Mouse (Mus musculus) small intestine, adult 2 months (tissue): ENCODE measurements around the gene Heph. TPM values are rescaled to one million over a fixed set of nuclear protein-coding genes. Genes with fewer than 3 reads are reported as not detected.
A peak's percentile ranks its signal among the peaks of the same experiment; 100 is the strongest.
"Not testable (repeated sequence)": the region's sequence is repeated elsewhere in the genome, so short reads cannot be mapped to it uniquely, and the experiment has no call there.

Experiments used
- H3K27ac ChIP-seq: fragments of 200-500 bp; 2 replicates; pipeline ENCODE4 v1.5.1; 2012; ENCODE audit warnings: low read depth, low read length, control low read depth, inconsistent platforms; ENCODE audit not compliant: insufficient read depth
- H3K27me3 ChIP-seq: fragments of 200-500 bp; 2 replicates; pipeline ENCODE4 v1.6.1; 2012; ENCODE audit warnings: mild to moderate bottlenecking, moderate library complexity, low read length, inconsistent platforms; ENCODE audit not compliant: control insufficient read depth, insufficient read depth
- H3K36me3 ChIP-seq: fragments of 200-500 bp; 2 replicates; pipeline ENCODE4 v1.6.1; 2012; ENCODE audit warnings: mild to moderate bottlenecking, low read length, control low read depth, inconsistent platforms; ENCODE audit not compliant: control insufficient read depth, insufficient read depth
- H3K4me1 ChIP-seq: fragments of 200-500 bp; 2 replicates; pipeline ENCODE4 v1.6.1; 2012; ENCODE audit warnings: low read length, inconsistent platforms, mixed read lengths; ENCODE audit not compliant: control insufficient read depth, insufficient read depth, insufficient read length
- H3K4me3 ChIP-seq: fragments of 200-500 bp; 2 replicates; pipeline ENCODE4 v1.5.1; 2012; ENCODE audit warnings: low read depth, mild to moderate bottlenecking, control low read depth, inconsistent platforms, low read length, moderate library complexity
- CTCF ChIP-seq: fragments of 200-500 bp; IDR thresholded peaks from 2 replicates; pipeline ENCODE4 v1.5.1; 2012; ENCODE audit warnings: low read depth, mild to moderate bottlenecking, control low read depth, inconsistent platforms, low read length, moderate library complexity, mixed read lengths; ENCODE audit not compliant: insufficient replicate concordance, insufficient read length; ENCODE audit errors: extremely low read depth
- POLR2A ChIP-seq: fragments of 200-500 bp; IDR thresholded peaks from 2 replicates; pipeline ENCODE4 v1.6.1; 2012; ENCODE audit warnings: low read depth, mild to moderate bottlenecking, control low read depth, inconsistent platforms, low read length, moderate library complexity
- WGBS: fragments of 180-500 bp; shearing (Covaris S2); methylation state at CpG from one replicate; pipeline ENCODE4 v1.1.7; 2018; 5-methylcytosine and 5-hydroxymethylcytosine counted together
- polyA plus RNA-seq: library from polyadenylated mRNA; depleted of rRNA; stranded (reverse); fragments of >200 nt; gene quantifications from 2 replicates; pipeline ENCODE4 v1.2.3, GENCODE M21; 2012; rRNA removed

The Heph gene
- 16.4 and 27.1 TPM in 2 replicates for polyA plus RNA-seq

DNA sequence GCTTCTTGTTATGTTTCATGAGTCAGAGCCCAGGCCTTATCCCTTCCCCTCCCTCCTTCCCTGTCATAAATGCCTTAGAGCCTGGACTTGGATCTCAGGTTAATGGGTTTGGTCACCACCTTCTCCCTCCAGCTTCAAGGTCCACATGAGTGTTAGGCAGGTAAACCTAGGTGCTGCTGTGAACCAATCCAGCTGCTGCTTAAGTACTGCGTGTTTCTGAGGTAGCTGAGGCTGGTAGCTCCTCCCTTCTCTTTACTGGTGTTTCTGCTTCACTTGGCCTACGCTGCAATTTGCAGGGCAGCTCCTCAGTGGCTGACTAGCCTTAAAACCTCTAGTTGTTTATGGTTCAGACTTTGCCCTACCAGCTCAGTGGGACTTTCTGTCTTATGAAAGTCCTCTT lies at the start of gene Heph:
Heph (plus strand) TSS at position 211 of the 400 bp plus-strand sequence.
- Histone ChIP-seq H3K4me3 (peak within 1 kb of the TSS; percentile 66), H3K27ac (peak within 1 kb of the TSS; percentile 94), H3K36me3 (peaks cover 2% of the 10 kb centered on the region; the same call in 1 of the 2 replicates), H3K27me3 (no peaks in the 10 kb centered on the region), H3K4me1 (no peaks in the 10 kb centered on the region)
- 38% methylated on average over 2 of the region's 2 CpGs for WGBS
- TF ChIP-seq CTCF (no peak), POLR2A (no peak)

DNA sequence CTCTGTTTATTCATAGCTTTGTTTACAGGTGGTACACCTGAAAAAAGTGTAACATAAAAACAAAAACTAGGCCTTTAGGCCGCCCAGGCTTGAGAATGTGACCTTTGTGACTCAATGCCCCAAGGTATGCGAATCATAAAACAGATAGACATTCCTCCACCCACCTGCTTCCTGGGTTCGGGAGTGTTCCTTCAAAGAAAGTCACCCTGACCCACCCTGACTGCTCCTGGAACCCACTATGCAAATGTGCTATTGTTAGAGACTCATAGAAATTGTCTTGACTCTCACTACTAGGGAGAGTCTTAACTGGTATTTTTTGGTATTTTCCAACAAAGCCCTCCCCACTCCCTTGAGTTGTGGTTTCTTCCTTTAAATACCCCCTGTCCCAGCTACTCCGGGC lies 39.8 kb upstream of the Heph start:
- H3K4me3 ChIP-seq, H3K27ac ChIP-seq, H3K4me1 ChIP-seq, H3K27me3 ChIP-seq, H3K36me3 ChIP-seq: not testable (repeated sequence)
- 44% methylated on average over 4 of the region's 4 CpGs for WGBS

DNA sequence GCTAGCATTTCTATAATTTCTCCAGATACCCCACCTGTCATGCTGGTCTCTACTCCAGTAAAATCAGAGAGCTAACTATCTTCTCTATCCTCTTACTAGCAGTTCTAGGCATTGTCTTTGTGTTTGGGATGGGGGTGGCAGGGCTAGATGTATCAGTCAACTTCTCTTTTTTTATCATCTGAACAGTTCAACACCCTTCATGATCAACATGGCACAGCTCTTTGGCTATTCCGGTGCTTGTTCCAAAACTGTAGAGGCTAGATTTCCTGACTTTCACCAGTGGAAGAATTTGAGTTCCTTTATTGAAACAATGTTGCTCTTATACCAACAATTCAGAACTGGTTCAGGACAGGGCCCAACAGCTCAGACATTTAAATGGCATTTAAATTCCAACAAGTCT lies 38.2 kb upstream of the Heph start:
- no peaks in the 10 kb centered on the region for H3K27me3 ChIP-seq
- H3K36me3 ChIP-seq: no peaks in the 10 kb centered on the region
- no peak overlapping the region for H3K4me3 ChIP-seq
- WGBS: 97% methylated on average over 1 of the region's 1 CpGs
- no peaks in the 10 kb centered on the region for H3K4me1 ChIP-seq
- H3K27ac ChIP-seq: no peak overlapping the region
- no peak for TF ChIP-seq POLR2A
- TF ChIP-seq CTCF: no peak

DNA sequence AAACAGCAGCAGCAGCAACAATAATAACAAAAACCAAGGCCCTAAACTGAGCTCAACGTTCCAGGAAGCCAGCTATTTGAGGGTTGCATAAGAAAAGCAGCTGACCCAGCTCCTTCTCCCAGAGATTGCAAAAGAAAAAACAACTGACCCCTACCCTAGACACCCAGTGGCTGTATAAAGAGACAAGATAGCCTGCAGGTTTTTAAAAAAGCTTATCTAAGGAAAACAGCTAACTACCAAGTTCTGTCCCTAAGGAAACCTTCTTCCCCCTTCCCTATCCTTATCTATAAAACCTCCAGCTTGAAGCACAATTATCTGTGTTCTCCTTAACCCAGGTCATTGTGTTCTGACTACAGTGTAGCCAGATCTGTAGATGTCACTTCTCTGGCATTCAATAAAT lies 37.4 kb upstream of the Heph start:
- Histone ChIP-seq H3K27ac (no peak overlapping the region), H3K4me3 (no peak overlapping the region), H3K27me3 (no peaks in the 10 kb centered on the region), H3K36me3 (no peaks in the 10 kb centered on the region), H3K4me1 (no peaks in the 10 kb centered on the region)
- 35% methylated on average over 1 of the region's 1 CpGs for WGBS
- TF ChIP-seq CTCF (no peak), POLR2A (no peak)

DNA sequence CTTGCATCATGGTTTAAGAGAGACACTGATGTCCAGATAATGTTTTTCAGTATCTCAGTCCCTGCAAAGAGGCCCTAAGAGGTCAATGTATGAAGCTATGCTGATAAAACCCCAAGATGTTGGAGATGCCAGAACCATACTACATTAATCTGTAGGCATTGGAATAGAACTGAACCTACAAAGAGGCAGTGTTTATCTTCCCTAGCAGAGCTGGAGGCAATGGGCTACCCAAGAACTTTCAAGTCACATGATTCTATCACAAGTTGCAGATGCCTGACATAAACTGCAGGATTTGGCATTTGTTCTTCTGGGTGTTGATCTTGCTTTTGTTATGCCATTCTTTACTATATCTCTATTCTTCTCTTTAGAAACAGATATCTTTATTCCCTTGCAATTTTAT lies 35.8 kb upstream of the Heph start:
- Histone ChIP-seq H3K4me3 (no peak overlapping the region), H3K27ac (no peak overlapping the region), H3K36me3 (no peaks in the 10 kb centered on the region), H3K27me3 (no peaks in the 10 kb centered on the region), H3K4me1 (no peaks in the 10 kb centered on the region)
- TF ChIP-seq CTCF (no peak), POLR2A (no peak)

DNA sequence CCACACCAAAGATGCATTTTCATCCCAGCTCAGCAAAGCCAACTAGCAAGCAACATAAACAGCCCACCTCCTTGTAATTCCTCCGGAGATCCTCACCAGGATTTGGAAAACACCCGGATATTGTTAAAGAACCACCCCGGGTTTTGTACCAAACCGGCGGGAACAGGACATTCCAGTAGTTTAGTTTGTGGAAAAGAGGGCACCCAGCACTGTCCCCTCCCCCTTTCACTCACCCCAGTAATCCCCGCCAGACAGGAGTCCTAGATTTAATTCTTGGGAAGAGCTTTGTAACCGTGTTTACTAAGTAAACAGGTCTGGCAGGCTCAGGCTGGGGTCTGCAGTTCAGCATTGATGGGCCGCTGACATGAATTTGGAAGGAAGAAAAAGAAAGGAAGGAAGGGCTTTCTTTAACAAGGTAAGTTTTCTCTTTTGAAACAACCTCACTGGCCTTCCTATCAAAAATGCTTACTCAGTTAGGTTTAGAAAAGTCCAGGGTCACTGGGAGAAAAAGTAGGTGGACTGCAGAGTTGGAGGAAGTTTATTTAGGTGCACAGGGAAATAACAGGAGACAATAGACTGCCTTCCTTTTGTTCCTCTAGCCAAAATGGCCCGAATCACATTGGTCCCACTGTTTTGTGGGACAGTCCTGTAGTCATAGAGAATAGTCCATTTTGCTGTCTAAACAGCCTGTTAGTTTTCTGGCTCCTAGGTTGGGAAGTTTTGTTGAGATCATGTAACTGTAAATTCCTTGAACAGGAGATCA lies 1.2 kb downstream of the Heph start, which contains the start of gene Hsf3:
Hsf3 (minus strand) TSS at position 94 of the 763 bp plus-strand sequence.
- WGBS: 14% methylated on average over 9 of the region's 9 CpGs
- Histone ChIP-seq H3K4me3 (peak within 1 kb of the TSS; percentile 66), H3K4me1 (no peaks in the 10 kb centered on the region)

DNA sequence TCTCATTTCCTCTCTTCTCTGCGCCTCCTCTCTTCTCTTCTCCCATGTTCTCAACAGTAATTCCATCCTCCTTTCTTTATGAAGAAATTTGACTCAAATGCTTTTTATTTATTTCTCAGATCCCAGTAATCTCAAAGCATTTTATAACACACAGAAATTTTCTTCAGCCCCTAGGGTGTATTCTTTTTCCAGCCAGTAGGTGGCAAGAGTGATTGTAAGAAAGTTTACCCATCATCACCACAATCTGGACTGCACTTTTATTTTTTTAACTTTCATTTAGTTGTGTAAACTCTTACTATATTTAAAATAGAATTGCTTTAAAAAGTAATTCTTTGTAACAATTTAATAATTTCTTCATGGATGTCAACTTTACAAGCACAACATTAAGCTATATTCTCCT lies 46.4 kb downstream of the Heph start:
- no peak for TF ChIP-seq POLR2A
- no peak for TF ChIP-seq CTCF
- Histone ChIP-seq H3K4me3 (no peak overlapping the region), H3K4me1 (no peaks in the 10 kb centered on the region), H3K27ac (no peak overlapping the region), H3K27me3 (no peaks in the 10 kb centered on the region), H3K36me3 (peaks cover 10% of the 10 kb centered on the region)
- 57% methylated on average over 1 of the region's 1 CpGs for WGBS

More for the DNA sequence above, 1.2 kb downstream of the Heph start, which contains the start of gene Hsf3:
- Histone ChIP-seq H3K36me3 (peaks cover 2% of the 10 kb centered on the region; the same call in 1 of the 2 replicates), H3K27me3 (no peaks in the 10 kb centered on the region), H3K27ac (peak within 1 kb of the TSS; percentile 94)
- TF ChIP-seq POLR2A (no peak), CTCF (no peak)

Other genes with a start within 250 kb of the Heph start
- not detected in 2 replicates for gene Vsig4, start 161.9 kb upstream of the Heph start, polyA plus RNA-seq
- gene Hsf3, start 935 bp downstream of the Heph start, polyA plus RNA-seq: not detected in 2 replicates